ENCODE assay signal across 9 mouse cellular contexts in the genomic region with DNA sequence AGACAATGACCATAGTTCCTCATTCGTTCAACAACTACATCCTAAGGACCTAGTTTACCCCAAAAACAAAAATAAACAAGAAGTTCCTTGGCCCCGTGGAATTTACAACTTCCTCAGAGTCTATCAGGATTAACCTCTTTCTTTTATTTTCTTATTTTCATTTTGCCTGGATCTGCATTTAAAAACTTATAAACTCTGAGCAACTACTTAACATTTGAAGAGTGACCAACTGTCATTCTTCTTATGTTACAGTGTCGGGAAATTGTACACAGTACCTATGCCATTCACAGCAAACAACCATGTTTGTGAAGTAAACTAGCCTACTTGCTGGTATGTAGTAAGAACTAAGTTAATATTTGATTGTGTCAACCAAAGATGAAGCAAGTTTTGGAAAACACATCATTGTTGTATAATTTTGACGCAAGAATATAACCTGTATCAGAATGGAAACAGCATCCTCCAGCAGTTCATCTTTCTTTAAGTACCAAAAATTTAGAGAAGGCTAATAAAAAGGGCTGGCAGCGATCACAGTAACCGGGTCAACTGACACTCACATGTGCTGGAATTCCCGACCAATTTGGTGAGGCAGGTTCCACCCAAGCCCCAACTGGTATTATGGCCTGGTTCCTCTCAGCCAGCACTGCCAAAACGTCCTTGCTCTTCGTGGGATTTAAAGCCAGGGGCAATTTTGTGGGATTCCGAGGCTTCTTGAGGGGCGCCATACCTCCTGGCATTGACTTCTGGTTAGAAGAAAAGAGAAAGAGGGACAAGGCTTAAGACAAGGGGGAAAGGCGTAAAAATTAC. TPM values are rescaled to one million over a fixed set of nuclear protein-coding genes. Genes with fewer than 3 reads are reported as not detected.
A peak's percentile ranks its signal among the peaks of the same experiment; 100 is the strongest.
DNase-seq lines count a peak whose midpoint lies in the region; ATAC-seq and TF ChIP-seq lines count a peak whose summit lies in the region.
"Had no signal": no experiment of that assay in that cellular context is flagged by ENCODE, and none has a peak within 500 bp of the region (broad histone marks: within the 10 kb centered on the region; RNA-seq: fewer than 3 reads in every experiment).

No protein-coding gene starts in this region.

- H3K4me1 ChIP-seq in ES-E14 (ENCODE audit: control insufficient read depth in 2 of 2, insufficient read depth in 2 of 2, low read length in 2 of 2, poor library complexity in 1 of 2), result no peaks in the 10 kb centered on the region
- H3K4me1 ChIP-seq in erythroblast, embryonic 14.5 days (ENCODE audit: control insufficient read depth), result peaks cover 14% of the 10 kb centered on the region
- H3K4me1 ChIP-seq in intestine, embryonic 14.5 days (replicated peaks; ENCODE audit: control insufficient read depth, insufficient read depth, low read length), result peaks cover 11% of the 10 kb centered on the region; the same call in 1 of the 2 replicates
- peaks cover 19% of the 10 kb centered on the region for H3K4me1 ChIP-seq in midbrain, embryonic 15.5 days

- in situ Hi-C loops in ES-E14 (cut with MboI; ENCODE audit: low sequenced_read_pairs in 2 of 2, unreplicated experiment in 2 of 2), result no loop called here

- peak; percentile 20 to 35 for DNase-seq in cerebellum, postnatal 10 days
- DNase-seq in cerebellum, adult 9-10 months, result no peak
- no peak for DNase-seq in ES-E14 (ENCODE audit: low read depth, low spot score)
- DNase-seq in intestine, embryonic 14.5 days (ENCODE audit: low spot score), result no peak
- DNase-seq in adrenal gland, postnatal 10 days, result no peak
- no peak for DNase-seq in gastrocnemius, postnatal 10 days

- H3K27me3 ChIP-seq in erythroblast, embryonic 14.5 days (ENCODE audit: control insufficient read depth), result no peaks in the 10 kb centered on the region; the same call in 1 of the 2 replicates
- no peaks in the 10 kb centered on the region for H3K27me3 ChIP-seq in intestine, embryonic 14.5 days (replicated peaks; ENCODE audit: control insufficient read depth, insufficient read depth, low read length)
- no peaks in the 10 kb centered on the region for H3K27me3 ChIP-seq in midbrain, embryonic 15.5 days (replicated peaks)

- H3K9ac ChIP-seq in ES-E14 (ENCODE audit: insufficient read depth, low read depth, low read length, poor library complexity, severe bottlenecking), result peak overlapping the region; percentile 90
- peak overlapping the region; percentile 75 for H3K9ac ChIP-seq in intestine, embryonic 14.5 days (ENCODE audit: low read length)
- H3K9ac ChIP-seq in midbrain, embryonic 15.5 days, result peak overlapping the region; percentile 77

- 17% methylated on average over 12 of the region's 12 CpGs for WGBS in intestine, embryonic 14.5 days
- 24% methylated on average over 12 of the region's 12 CpGs for WGBS in midbrain, embryonic 15.5 days

- ATAC-seq in intestine, embryonic 14.5 days (replicated peaks; ENCODE audit: low FRiP score, low TSS enrichment, low read depth), result peak; percentile 7; the same call in 1 of the 2 replicates
- ATAC-seq in midbrain, embryonic 15.5 days (replicated peaks), result peak; percentile 27

- peak overlapping the region; percentile 80 to 85 for H3K4me3 ChIP-seq in ES-E14 (ENCODE audit: insufficient read depth in 1 of 2, low read depth in 1 of 2, low read length in 2 of 2, poor library complexity in 1 of 2, severe bottlenecking in 1 of 2)
- H3K4me3 ChIP-seq in erythroblast, embryonic 14.5 days (replicated peaks), result peak overlapping the region; percentile 93
- peak overlapping the region; percentile 69 for H3K4me3 ChIP-seq in intestine, embryonic 14.5 days (ENCODE audit: low read depth, low read length)
- H3K4me3 ChIP-seq in midbrain, embryonic 15.5 days, result peak overlapping the region; percentile 88

- no peaks in the 10 kb centered on the region for H3K9me3 ChIP-seq in ES-E14 (ENCODE audit: control insufficient read depth, insufficient read depth, low read depth, low read length)
- H3K9me3 ChIP-seq in erythroblast, embryonic 14.5 days (ENCODE audit: control insufficient read depth, low read length), result no peaks in the 10 kb centered on the region
- H3K9me3 ChIP-seq in intestine, embryonic 14.5 days (ENCODE audit: control insufficient read depth, low read length), result no peaks in the 10 kb centered on the region
- no peaks in the 10 kb centered on the region for H3K9me3 ChIP-seq in midbrain, embryonic 15.5 days

- H3K36me3 ChIP-seq in ES-E14 (ENCODE audit: control insufficient read depth, insufficient read depth, low read length, poor library complexity, severe bottlenecking), result peaks cover 2% of the 10 kb centered on the region; the same call in 1 of the 2 replicates
- H3K36me3 ChIP-seq in erythroblast, embryonic 14.5 days (ENCODE audit: control insufficient read depth), result peaks cover 21% of the 10 kb centered on the region
- no peaks in the 10 kb centered on the region for H3K36me3 ChIP-seq in intestine, embryonic 14.5 days (ENCODE audit: control insufficient read depth, insufficient read depth, low read length)
- H3K36me3 ChIP-seq in midbrain, embryonic 15.5 days (replicated peaks), result no peaks in the 10 kb centered on the region

- peak overlapping the region; percentile 59 for H3K4me2 ChIP-seq in intestine, embryonic 14.5 days (ENCODE audit: low read length)
- H3K4me2 ChIP-seq in midbrain, embryonic 15.5 days, result peak overlapping the region; percentile 82

- H3K27ac ChIP-seq in ES-E14 (ENCODE audit: insufficient read depth, low read depth, low read length, poor library complexity, severe bottlenecking), result peak overlapping the region; percentile 71; the same call in 1 of the 2 replicates
- H3K27ac ChIP-seq in intestine, embryonic 14.5 days (ENCODE audit: low read depth), result peak overlapping the region; percentile 83
- peak overlapping the region; percentile 90 for H3K27ac ChIP-seq in midbrain, embryonic 15.5 days

TF ChIP-seq in ES-E14, 5 proteins besides CTCF, POLR2A, EP300 and RAD21:
- TF ChIP-seq ZNF384 (IDR thresholded peaks at IDR 0.05; ENCODE audit: low read depth, low read length), result no peak
- no peak for TF ChIP-seq ZC3H11A (IDR thresholded peaks at IDR 0.05; ENCODE audit: borderline replicate concordance, low read depth, low read length)
- TF ChIP-seq HCFC1 (IDR thresholded peaks at IDR 0.05; ENCODE audit: borderline replicate concordance, insufficient read depth, low read length), result no peak
- TF ChIP-seq MAFK (IDR thresholded peaks at IDR 0.05; ENCODE audit: insufficient read depth, low read depth, low read length), result no peak
- TF ChIP-seq CHD2 (IDR thresholded peaks at IDR 0.05; ENCODE audit: low read depth, low read length), result no peak

RNA-seq across cellular contexts. Expression of a gene that starts 0.8 kb away (rescaled TPM):
- total RNA-seq in ES-E14 (2012; rRNA removed), result 6.7 and 6.9 TPM in 2 replicates
- 0.13 and 0.28 TPM in 2 replicates for polyA plus RNA-seq in erythroblast, embryonic 14.5 days (2012)
- 6.4 and 6.7 TPM in 2 replicates for polyA plus RNA-seq in intestine, embryonic 14.5 days (2014; fragmentation: Nextera tagmentation; extraction: Ambion mirVana)
- 7.9 and 8.7 TPM in 2 replicates for polyA plus RNA-seq in midbrain, embryonic 15.5 days (2015; fragmentation: Nextera tagmentation; extraction: Ambion mirVana)
- total RNA-seq in adrenal gland, postnatal 10 days (2021), result 1 to 10 TPM; 2.4 to 4.0 TPM
- total RNA-seq in gastrocnemius, postnatal 10 days (2021), result 1 to 10 TPM; 1.9 to 2.6 TPM

RNA-seq across cellular contexts. Expression of a gene that starts 19.8 kb away (rescaled TPM):
- 0.32 and 0.36 TPM in 2 replicates for total RNA-seq in ES-E14 (2012; rRNA removed)
- polyA plus RNA-seq in erythroblast, embryonic 14.5 days (2012), result not detected in 2 replicates
- not detected in 2 replicates for polyA plus RNA-seq in intestine, embryonic 14.5 days (2014; fragmentation: Nextera tagmentation; extraction: Ambion mirVana)
- 12.3 and 15.1 TPM in 2 replicates for polyA plus RNA-seq in midbrain, embryonic 15.5 days (2015; fragmentation: Nextera tagmentation; extraction: Ambion mirVana)
- total RNA-seq in adrenal gland, postnatal 10 days (2021), result under 1 TPM; 0.21 to 0.33 TPM
- 1 to 10 TPM in 1 of 2 experiments, under 1 TPM in 1; 0.84 to 1.6 TPM for total RNA-seq in gastrocnemius, postnatal 10 days (2021)
- total RNA-seq: neutrophil, adult 5-6 weeks had no signal

RNA-seq across cellular contexts. Expression of a gene that starts 54.3 kb away (rescaled TPM):
- total RNA-seq in ES-E14 (2012; rRNA removed), result 10.8 and 11.2 TPM in 2 replicates
- 0.02 and 0.23 TPM in 2 replicates for polyA plus RNA-seq in erythroblast, embryonic 14.5 days (2012)
- polyA plus RNA-seq in intestine, embryonic 14.5 days (2014; fragmentation: Nextera tagmentation; extraction: Ambion mirVana), result 9.8 and 12.8 TPM in 2 replicates
- 5.2 and 6.2 TPM in 2 replicates for polyA plus RNA-seq in midbrain, embryonic 15.5 days (2015; fragmentation: Nextera tagmentation; extraction: Ambion mirVana)
- total RNA-seq in adrenal gland, postnatal 10 days (2021), result 10 to 100 TPM; 24.9 to 28.4 TPM
- total RNA-seq in gastrocnemius, postnatal 10 days (2021), result 10 to 100 TPM; 21.1 to 25.4 TPM
- total RNA-seq: neutrophil, adult 5-6 weeks had no signal

Comparison
In these comparisons a context has a peak if more than half of its experiments do, and no peak if none do; other contexts are left out.
1. DNase-seq: peak in cerebellum, postnatal 10 days (2 of 2); none in cerebellum, adult 9-10 months (single experiment), ES-E14 (single experiment), intestine, embryonic 14.5 days (single experiment), adrenal gland, postnatal 10 days (single experiment) and gastrocnemius, postnatal 10 days (single experiment).
2. Peak in every context shown above with its lines, with median percentiles within 50 percentile points of each other: H3K27ac ChIP-seq, H3K4me3 ChIP-seq and H3K9ac ChIP-seq.